Mouse (Mus musculus) embryonic facial prominence, embryonic 12.5 days (tissue): Measurements from ENCODE around the gene Vps52. TPM values are rescaled to one million over a fixed set of nuclear protein-coding genes. Genes with fewer than 3 reads are reported as not detected.

ENCODE experiments used
- ATAC-seq: fragments of 200-750 bp; cut with Nextera tagmentation; 2 replicates; pipeline ENCODE4 v1.8.0; 2017; ENCODE audit not compliant: insufficient number of reproducible peaks, insufficient read depth, low FRiP score, low TSS enrichment
- H3K27ac ChIP-seq: fragments of 300-500 bp; sonication (generic); 2 replicates; pipeline ENCODE4 v1.5.1; 2016; ENCODE audit warnings: mild to moderate bottlenecking
- H3K27me3 ChIP-seq: fragments of 300-500 bp; sonication (generic); 2 replicates; pipeline ENCODE4 v1.6.1; 2016; ENCODE audit warnings: mild to moderate bottlenecking, moderate library complexity
- H3K36me3 ChIP-seq: fragments of 300-500 bp; sonication (generic); 2 replicates; pipeline ENCODE4 v1.6.1; 2016; ENCODE audit warnings: mild to moderate bottlenecking
- H3K4me1 ChIP-seq: fragments of 300-500 bp; sonication (generic); 2 replicates; pipeline ENCODE4 v1.6.1; 2016
- H3K4me2 ChIP-seq: fragments of 300-500 bp; sonication (generic); replicated peaks from 2 replicates; pipeline ENCODE4 v1.6.1; 2016; ENCODE audit warnings: mild to moderate bottlenecking, moderate library complexity
- H3K4me3 ChIP-seq: fragments of 300-500 bp; sonication (generic); 2 replicates; pipeline ENCODE4 v1.5.1; 2016; ENCODE audit warnings: mild to moderate bottlenecking
- H3K9ac ChIP-seq: fragments of 300-500 bp; sonication (generic); 2 replicates; pipeline ENCODE4 v1.6.1; 2016; ENCODE audit warnings: mild to moderate bottlenecking, moderate library complexity
- H3K9me3 ChIP-seq: fragments of 300-500 bp; sonication (generic); 2 replicates; pipeline ENCODE4 v1.6.1; 2016; ENCODE audit warnings: mild to moderate bottlenecking, moderate library complexity
- WGBS: fragments of 180-500 bp; shearing (Covaris S2); methylation state at CpG from one replicate; pipeline ENCODE4 v1.1.7; 2016; 5-methylcytosine and 5-hydroxymethylcytosine counted together
- polyA plus RNA-seq: library from polyadenylated mRNA; unstranded; fragments of >200 nt; fragmentation: Nextera tagmentation; extraction: Ambion mirVana; gene quantifications from 2 replicates; pipeline ENCODE4 v1.2.1, GENCODE M21; 2016

Gene Vps52
- polyA plus RNA-seq, 1 experiment from 2014 or later: 55.2 TPM

DNA sequence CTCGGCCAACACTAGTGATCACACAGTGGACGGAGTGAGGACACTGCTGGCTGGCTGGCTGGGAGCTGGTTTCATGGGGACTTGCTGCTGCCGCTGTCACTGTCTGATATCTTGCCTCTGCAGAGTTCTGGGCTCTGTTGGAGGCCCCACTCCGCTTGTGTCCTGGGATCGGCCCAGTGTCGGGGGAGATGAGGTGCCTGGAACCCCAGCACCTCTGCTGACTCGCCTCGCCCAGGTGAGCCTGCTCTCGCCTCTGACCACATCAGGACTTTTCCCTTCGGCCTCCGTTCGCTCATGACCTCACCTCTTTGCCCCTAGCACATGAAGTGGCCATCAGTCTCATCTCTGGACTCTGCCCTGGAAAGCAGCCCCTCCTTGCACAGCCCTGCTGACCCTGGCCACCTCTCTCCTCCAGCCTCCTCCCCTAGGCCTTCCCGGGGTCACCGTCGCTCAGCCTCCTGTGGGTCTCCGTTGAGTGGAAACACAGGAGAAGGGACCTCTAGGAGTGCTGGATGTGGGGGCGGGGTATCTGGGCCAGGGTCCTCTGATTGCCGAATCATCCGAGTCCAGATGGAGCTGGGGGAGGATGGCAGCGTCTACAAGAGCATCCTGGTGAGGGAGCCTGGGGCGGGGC is 20.1 kb upstream of the Vps52 start:
- no peak overlapping the region for H3K4me3 ChIP-seq
- H3K4me1 ChIP-seq: peaks cover 16% of the 10 kb centered on the region
- WGBS: 87% methylated on average over 21 of the region's 21 CpGs
- H3K9me3 ChIP-seq: no peaks in the 10 kb centered on the region
- H3K9ac ChIP-seq: no peak overlapping the region
- H3K27me3 ChIP-seq: no peaks in the 10 kb centered on the region
- H3K36me3 ChIP-seq: peaks cover 51% of the 10 kb centered on the region
- no peak overlapping the region for H3K4me2 ChIP-seq
- no peak for ATAC-seq
- H3K27ac ChIP-seq: no peak overlapping the region

- WGBS: 85% methylated on average over 15 of the region's 15 CpGs
- Histone ChIP-seq H3K4me3 (no peak overlapping the region), H3K36me3 (peaks cover 51% of the 10 kb centered on the region), H3K27me3 (no peaks in the 10 kb centered on the region), H3K9ac (no peak overlapping the region), H3K27ac (no peak overlapping the region), H3K9me3 (no peaks in the 10 kb centered on the region), H3K4me1 (peaks cover 14% of the 10 kb centered on the region), H3K4me2 (no peak overlapping the region)
- ATAC-seq: no peak
Measured at GRCm38 (mm10) chr17:33936993-33937392, 18.6 kb upstream of the Vps52 start.

DNA sequence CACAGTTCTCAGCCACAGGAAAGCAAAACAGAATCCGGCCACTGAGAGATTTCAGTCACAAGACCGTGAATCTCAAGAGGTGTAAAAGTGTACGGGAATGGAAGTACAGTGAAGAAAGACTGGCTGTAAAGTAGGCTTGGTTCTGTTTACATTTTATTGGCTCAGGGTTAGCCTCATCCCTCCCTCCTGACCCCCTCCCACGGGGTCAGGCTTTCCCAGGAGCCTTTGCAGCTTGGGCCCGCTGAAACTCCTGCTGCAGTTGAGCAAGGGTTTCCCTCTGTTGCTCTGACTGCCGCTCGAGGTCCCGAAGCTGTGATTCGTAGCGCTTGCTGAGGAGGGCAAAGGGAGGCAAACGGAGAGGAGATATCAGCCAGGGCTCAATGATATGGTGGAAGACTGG is 16.8 kb upstream of the Vps52 start:
- Histone ChIP-seq H3K27ac (no peak overlapping the region), H3K4me1 (peaks cover 14% of the 10 kb centered on the region), H3K9ac (no peak overlapping the region; the same call in 1 of the 2 replicates), H3K4me2 (peak overlapping the region; percentile 92), H3K9me3 (no peaks in the 10 kb centered on the region), H3K4me3 (no peak overlapping the region), H3K27me3 (no peaks in the 10 kb centered on the region), H3K36me3 (peaks cover 41% of the 10 kb centered on the region)
- ATAC-seq: no peak
- WGBS: 83% methylated on average over 11 of the region's 11 CpGs

DNA sequence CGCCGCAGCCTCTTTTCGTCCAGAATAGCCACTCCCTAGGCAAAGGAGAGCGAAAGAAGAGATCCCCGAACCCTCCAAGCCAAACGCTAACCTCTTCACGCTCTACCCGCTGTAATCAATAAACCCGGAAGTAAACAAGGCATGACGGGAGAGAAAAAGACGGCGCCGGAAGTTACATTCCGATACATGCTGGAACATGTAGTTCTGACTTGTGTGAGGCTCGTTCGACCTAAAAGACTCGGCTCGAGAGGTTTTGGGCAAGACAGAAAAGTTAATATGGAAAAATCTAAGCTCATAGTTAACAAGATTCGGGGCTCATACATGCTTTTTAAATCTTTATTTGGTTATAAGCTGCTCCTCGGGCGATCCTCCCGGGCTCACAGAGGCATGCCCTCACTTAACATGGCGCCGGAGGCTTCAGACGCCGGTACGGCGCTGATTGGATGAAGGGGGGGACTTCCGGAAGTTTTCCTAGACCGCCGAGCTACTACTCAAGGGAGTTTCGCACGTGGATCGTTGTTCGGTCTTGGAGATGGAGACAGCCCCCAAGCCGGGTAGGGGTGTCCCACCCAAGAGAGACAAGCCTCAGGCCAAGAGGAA is 15.3 kb upstream of the Vps52 start, which contains the start of the genes Pfdn6 and Wdr46:
Gene Pfdn6 (minus strand): TSS at position 138 of the 600 bp plus-strand sequence.
Gene Wdr46 (plus strand): TSS at position 455 of the 600 bp plus-strand sequence.
- Histone ChIP-seq H3K4me1 (peaks cover 14% of the 10 kb centered on the region), H3K9ac (peak within 1 kb of the TSS; percentile 71), H3K36me3 (peaks cover 41% of the 10 kb centered on the region), H3K27ac (no peak within 1 kb of the TSS), H3K4me2 (peak within 1 kb of the TSS; percentile 92), H3K4me3 (peak within 1 kb of the TSS; percentile 79), H3K9me3 (no peaks in the 10 kb centered on the region), H3K27me3 (no peaks in the 10 kb centered on the region)
- peak; percentile 74 for ATAC-seq
- under 1% methylated on average over 36 of the region's 36 CpGs for WGBS

DNA sequence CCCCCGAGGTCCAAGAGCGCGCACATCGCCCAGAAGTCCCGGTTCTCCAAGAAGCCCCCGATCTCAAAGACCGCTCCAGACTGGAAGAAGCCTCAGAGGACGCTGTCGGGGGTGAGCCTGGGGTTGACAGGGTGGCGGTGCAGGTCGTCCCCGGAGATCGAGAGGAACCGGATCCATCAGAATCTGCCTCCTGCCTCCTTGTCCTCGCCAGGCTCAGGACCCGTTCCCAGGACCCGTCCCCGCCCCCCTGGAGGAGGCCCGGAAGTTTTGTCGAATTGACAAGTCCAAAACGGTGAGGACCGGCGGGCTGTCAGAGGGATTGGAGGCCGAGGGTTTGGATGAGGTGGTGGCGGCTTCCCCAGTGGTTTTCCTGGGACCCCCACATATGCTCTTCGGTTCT is 14.6 kb upstream of the Vps52 start:
- H3K4me2 ChIP-seq: peak overlapping the region; percentile 92
- H3K27me3 ChIP-seq: no peaks in the 10 kb centered on the region
- 2% methylated on average over 26 of the region's 26 CpGs for WGBS
- no peak for ATAC-seq
- H3K36me3 ChIP-seq: peaks cover 40% of the 10 kb centered on the region
- peak overlapping the region; percentile 79 for H3K4me3 ChIP-seq
- peak overlapping the region; percentile 71 for H3K9ac ChIP-seq
- no peak overlapping the region for H3K27ac ChIP-seq
- peaks cover 14% of the 10 kb centered on the region for H3K4me1 ChIP-seq
- H3K9me3 ChIP-seq: no peaks in the 10 kb centered on the region

DNA sequence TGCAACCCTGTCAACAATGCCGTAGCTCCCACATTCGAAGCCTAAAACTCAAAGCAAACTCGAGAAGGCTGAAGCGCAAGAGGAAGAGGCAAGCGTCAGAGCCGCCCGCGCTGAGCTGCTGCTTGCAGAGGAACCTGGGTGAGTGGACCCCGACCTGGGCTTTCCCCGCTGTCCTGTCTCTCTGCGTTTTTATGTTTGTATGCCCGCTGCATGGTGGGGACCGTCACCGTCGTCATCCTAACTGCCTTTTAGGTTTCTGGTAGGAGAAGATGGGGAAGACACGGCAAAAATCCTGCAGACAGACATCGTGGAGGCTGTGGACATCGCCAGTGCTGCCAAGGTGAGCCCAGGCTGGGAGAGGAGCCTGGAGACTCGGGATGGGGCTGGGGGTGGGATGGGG is 14.2 kb upstream of the Vps52 start:
- 55% methylated on average over 19 of the region's 19 CpGs for WGBS
- Histone ChIP-seq H3K27ac (no peak overlapping the region), H3K27me3 (no peaks in the 10 kb centered on the region), H3K4me2 (peak overlapping the region; percentile 92), H3K4me1 (peaks cover 14% of the 10 kb centered on the region), H3K9ac (peak overlapping the region; percentile 71), H3K36me3 (peaks cover 41% of the 10 kb centered on the region), H3K9me3 (no peaks in the 10 kb centered on the region), H3K4me3 (peak overlapping the region; percentile 79)
- ATAC-seq: no peak

DNA sequence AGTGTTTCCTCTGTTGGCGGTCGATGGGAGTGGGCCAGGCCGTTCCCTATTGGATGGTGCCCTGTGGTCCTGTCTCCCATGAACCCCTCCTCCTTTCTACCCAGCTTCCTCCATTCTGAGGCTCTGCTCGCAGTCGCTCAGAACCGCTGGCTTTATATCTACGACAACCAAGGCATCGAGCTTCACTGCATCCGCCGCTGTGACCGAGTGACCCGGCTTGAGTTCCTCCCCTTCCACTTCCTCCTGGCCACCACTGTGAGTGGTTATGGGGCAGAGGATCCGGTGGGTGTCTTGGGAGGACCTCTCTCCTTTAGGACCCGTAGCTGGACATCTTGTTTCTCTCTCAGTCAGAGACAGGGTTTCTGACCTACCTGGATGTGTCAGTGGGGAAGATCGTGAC is 12.2 kb upstream of the Vps52 start:
- no peak overlapping the region for H3K4me2 ChIP-seq
- no peak overlapping the region for H3K4me3 ChIP-seq
- no peaks in the 10 kb centered on the region for H3K9me3 ChIP-seq
- no peaks in the 10 kb centered on the region for H3K27me3 ChIP-seq
- no peak for ATAC-seq
- 93% methylated on average over 15 of the region's 15 CpGs for WGBS
- H3K27ac ChIP-seq: no peak overlapping the region
- no peak overlapping the region for H3K9ac ChIP-seq
- peaks cover 45% of the 10 kb centered on the region for H3K36me3 ChIP-seq
- peaks cover 14% of the 10 kb centered on the region for H3K4me1 ChIP-seq

GRCm38 (mm10) chr17:33947430-33948089 is 8.1 kb upstream of the Vps52 start:
- Histone ChIP-seq H3K4me2 (no peak overlapping the region), H3K9me3 (no peaks in the 10 kb centered on the region), H3K9ac (no peak overlapping the region), H3K4me3 (no peak overlapping the region), H3K27me3 (no peaks in the 10 kb centered on the region), H3K36me3 (peaks cover 71% of the 10 kb centered on the region), H3K4me1 (peaks cover 27% of the 10 kb centered on the region), H3K27ac (no peak overlapping the region)
- ATAC-seq: no peak
- 93% methylated on average over 10 of the region's 10 CpGs for WGBS

DNA sequence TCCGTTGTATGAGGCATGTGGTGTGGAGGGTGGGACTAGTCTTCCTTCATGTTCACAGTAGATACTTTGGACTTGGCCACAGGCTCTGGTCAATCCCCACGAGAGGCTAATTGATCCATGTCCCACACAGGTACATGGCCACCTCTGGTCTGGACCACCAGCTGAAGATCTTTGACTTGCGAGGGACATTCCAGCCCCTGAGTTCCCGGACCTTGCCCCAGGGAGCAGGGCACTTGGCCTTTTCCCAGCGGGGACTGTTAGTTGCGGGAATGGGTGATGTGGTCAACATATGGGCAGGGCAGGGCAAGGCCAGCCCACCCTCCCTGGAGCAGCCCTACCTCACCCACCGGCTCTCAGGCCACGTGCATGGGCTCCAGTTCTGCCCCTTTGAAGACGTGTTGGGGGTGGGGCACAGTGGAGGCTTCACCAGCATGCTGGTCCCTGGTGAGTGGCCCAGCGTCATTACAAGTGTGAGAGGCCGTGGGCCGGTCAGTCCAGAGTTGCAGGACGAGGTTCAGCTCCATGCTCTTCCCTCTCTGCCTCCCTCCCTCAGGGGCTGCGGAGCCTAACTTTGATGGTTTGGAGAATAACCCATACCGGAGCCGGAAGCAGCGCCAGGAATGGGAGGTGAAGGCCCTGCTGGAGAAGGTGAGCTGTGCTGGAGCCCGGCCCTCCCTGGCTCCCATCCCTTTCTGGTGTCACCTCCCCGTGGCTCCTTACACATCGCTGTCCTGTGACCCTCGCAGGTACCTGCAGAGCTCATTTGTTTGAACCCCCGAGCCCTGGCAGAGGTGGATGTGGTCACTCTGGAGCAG is 7.3 kb upstream of the Vps52 start:
- H3K36me3 ChIP-seq: peaks cover 74% of the 10 kb centered on the region
- ATAC-seq: no peak
- H3K9me3 ChIP-seq: no peaks in the 10 kb centered on the region
- H3K4me1 ChIP-seq: peaks cover 35% of the 10 kb centered on the region
- no peak overlapping the region for H3K27ac ChIP-seq
- no peak overlapping the region for H3K4me3 ChIP-seq
- H3K9ac ChIP-seq: no peak overlapping the region
- no peak overlapping the region for H3K4me2 ChIP-seq
- WGBS: 84% methylated on average over 22 of the region's 22 CpGs
- H3K27me3 ChIP-seq: no peaks in the 10 kb centered on the region

- H3K4me2 ChIP-seq: no peak overlapping the region
- no peaks in the 10 kb centered on the region for H3K9me3 ChIP-seq
- 91% methylated on average over 19 of the region's 19 CpGs for WGBS
- H3K27me3 ChIP-seq: no peaks in the 10 kb centered on the region
- H3K4me3 ChIP-seq: no peak overlapping the region
- peaks cover 42% of the 10 kb centered on the region for H3K4me1 ChIP-seq
- no peak overlapping the region for H3K27ac ChIP-seq
- no peak for ATAC-seq
- peaks cover 79% of the 10 kb centered on the region for H3K36me3 ChIP-seq
- no peak overlapping the region for H3K9ac ChIP-seq
Measured at GRCm38 (mm10) chr17:33948905-33949537, 6.6 kb upstream of the Vps52 start.

DNA sequence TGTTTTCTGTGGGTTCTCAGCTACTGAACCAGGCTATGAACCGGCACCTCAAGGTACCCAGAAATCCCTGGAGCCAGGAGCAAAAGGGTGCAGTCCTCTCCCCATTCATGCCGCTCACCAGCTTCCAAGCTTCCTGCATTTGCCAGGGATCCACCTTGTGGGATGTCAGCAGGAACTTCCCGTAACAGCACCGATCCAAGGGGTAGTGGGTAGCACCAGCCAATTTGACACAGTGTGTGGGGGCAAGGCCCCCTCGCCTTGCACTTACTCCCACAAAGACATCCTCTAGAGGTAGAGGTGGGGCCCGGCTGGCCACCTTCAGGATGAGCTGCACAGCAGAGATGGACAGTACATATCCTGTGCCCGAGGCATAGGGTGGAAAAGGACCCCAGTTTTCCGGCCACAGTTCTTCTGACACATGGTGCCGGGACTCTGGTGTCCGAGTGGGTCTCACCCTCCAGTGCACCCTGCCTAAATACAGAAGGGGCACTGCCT is 5.4 kb upstream of the Vps52 start:
- no peak for ATAC-seq
- H3K27me3 ChIP-seq: no peaks in the 10 kb centered on the region
- H3K4me3 ChIP-seq: peak overlapping the region; percentile 44
- H3K4me2 ChIP-seq: peak overlapping the region; percentile 87
- peaks cover 48% of the 10 kb centered on the region for H3K4me1 ChIP-seq
- 74% methylated on average over 10 of the region's 10 CpGs for WGBS
- peaks cover 70% of the 10 kb centered on the region for H3K36me3 ChIP-seq
- peak overlapping the region; percentile 67 for H3K9ac ChIP-seq
- H3K9me3 ChIP-seq: no peaks in the 10 kb centered on the region
- peak overlapping the region; percentile 93; the same call in 1 of the 2 replicates for H3K27ac ChIP-seq
